Mouse (Mus musculus) heart, postnatal 0 days (tissue): ENCODE data around the gene Mlx. TPM values are rescaled to one million over a fixed set of nuclear protein-coding genes. Genes with fewer than 3 reads are reported as not detected.

Experiments
- ATAC-seq: fragments of 200-750 bp; cut with Nextera tagmentation; 2 replicates; pipeline ENCODE4 v1.8.0; 2017; ENCODE audit warnings: low read depth, moderate number of reproducible peaks, moderate library complexity; ENCODE audit not compliant: insufficient read depth
- DNase-seq: peaks from one replicate; pipeline ENCODE4 v3.0.0-alpha.2; 2016; ENCODE audit warnings: low spot score
- H3K27ac ChIP-seq: fragments of 300-500 bp; sonication (generic); 2 replicates; pipeline ENCODE4 v1.5.1; 2014; ENCODE audit warnings: low read depth, mild to moderate bottlenecking
- H3K27me3 ChIP-seq: fragments of 300-500 bp; sonication (generic); 2 replicates; pipeline ENCODE4 v1.6.1; 2014; ENCODE audit warnings: low read length, mixed read lengths; ENCODE audit not compliant: control insufficient read depth, insufficient read depth
- H3K36me3 ChIP-seq: fragments of 300-500 bp; sonication (generic); replicated peaks from 2 replicates; pipeline ENCODE4 v1.6.1; 2014; ENCODE audit warnings: low read length, mixed read lengths; ENCODE audit not compliant: control insufficient read depth, insufficient read depth
- H3K4me1 ChIP-seq: fragments of 300-500 bp; sonication (generic); 2 replicates; pipeline ENCODE4 v1.6.1; 2014; ENCODE audit warnings: antibody characterized with exemption; ENCODE audit not compliant: control insufficient read depth, insufficient read depth
- H3K4me2 ChIP-seq: fragments of 300-500 bp; sonication (generic); 2 replicates; pipeline ENCODE4 v1.6.1; 2014; ENCODE audit warnings: low read depth, mild to moderate bottlenecking, low read length, moderate library complexity
- H3K4me3 ChIP-seq: fragments of 300-500 bp; sonication (generic); 2 replicates; pipeline ENCODE4 v1.5.1; 2014; ENCODE audit warnings: low read depth, low read length
- H3K9ac ChIP-seq: fragments of 300-500 bp; sonication (generic); replicated peaks from 2 replicates; pipeline ENCODE4 v1.6.1; 2014; ENCODE audit warnings: low read depth, low read length, mixed read lengths
- H3K9me3 ChIP-seq: fragments of 300-500 bp; sonication (generic); replicated peaks from 2 replicates; pipeline ENCODE4 v1.6.1; 2016; ENCODE audit warnings: low read length; ENCODE audit not compliant: control insufficient read depth
- CTCF ChIP-seq: IDR thresholded peaks from 2 replicates; pipeline ENCODE4 v1.5.1; 2016; ENCODE audit warnings: antibody characterized with exemption, control low read depth, low read depth
- EP300 ChIP-seq: IDR thresholded peaks from 2 replicates; pipeline ENCODE4 v1.6.1; 2016; ENCODE audit warnings: antibody characterized with exemption, low read depth
- WGBS: fragments of 180-500 bp; shearing (Covaris S2); extraction: QIAGEN DNeasy Blood & Tissue Kit; methylation state at CpG from one replicate; pipeline ENCODE4 v1.1.7; 2014; 5-methylcytosine and 5-hydroxymethylcytosine counted together
- polyA plus RNA-seq: library from polyadenylated mRNA; unstranded; fragments of >200 nt; fragmentation: Nextera tagmentation; extraction: Ambion mirVana; gene quantifications from 2 replicates; pipeline ENCODE4 v1.2.1, GENCODE M21; 2015
- total RNA-seq: library from RNA; depleted of rRNA; stranded (reverse); fragments of >200 nt; gene quantifications from 2 replicates; pipeline ENCODE4 v1.2.3, GENCODE M21; 2014; ENCODE audit warnings: low replicate concordance

Gene Mlx
- total and polyA plus RNA-seq, 2 experiments from 2014 or later = 21.8 to 26.7 TPM

GRCm38 (mm10) chr11:101050359-101050758 lies 36.7 kb upstream of the Mlx start:
- 79% methylated on average over 9 of the region's 9 CpGs for WGBS
- TF ChIP-seq EP300 (no peak), CTCF (no peak)
- Histone ChIP-seq H3K36me3 (peaks cover 76% of the 10 kb centered on the region), H3K27ac (no peak overlapping the region), H3K27me3 (no peaks in the 10 kb centered on the region), H3K9me3 (no peaks in the 10 kb centered on the region), H3K4me1 (no peaks in the 10 kb centered on the region), H3K4me2 (no peak overlapping the region), H3K4me3 (no peak overlapping the region), H3K9ac (no peak overlapping the region)
- DNase-seq (no peak), ATAC-seq (no peak)

GRCm38 (mm10) chr11:101051051-101051493 lies 36.0 kb upstream of the Mlx start:
- Histone ChIP-seq H3K4me3 (no peak overlapping the region), H3K27ac (0 out of 2 replicates have a peak overlapping the region, but pooled peaks have one; percentile 0), H3K27me3 (no peaks in the 10 kb centered on the region), H3K9ac (no peak overlapping the region), H3K9me3 (no peaks in the 10 kb centered on the region), H3K36me3 (peaks cover 74% of the 10 kb centered on the region), H3K4me2 (no peak overlapping the region), H3K4me1 (peaks cover 2% of the 10 kb centered on the region; the same call in 1 of the 2 replicates)
- no peak for DNase-seq
- TF ChIP-seq EP300 = no peak
- no peak for TF ChIP-seq CTCF
- WGBS = 60% methylated on average over 6 of the region's 6 CpGs
- ATAC-seq = peak; percentile 42; the same call in 1 of the 2 replicates

GRCm38 (mm10) chr11:101051617-101052016 lies 35.5 kb upstream of the Mlx start:
- no peaks in the 10 kb centered on the region for H3K9me3 ChIP-seq
- ATAC-seq (no peak), DNase-seq (no peak)
- no peak overlapping the region for H3K4me2 ChIP-seq
- H3K27me3 ChIP-seq = no peaks in the 10 kb centered on the region
- no peak for TF ChIP-seq EP300
- no peak overlapping the region for H3K9ac ChIP-seq
- peaks cover 69% of the 10 kb centered on the region for H3K36me3 ChIP-seq
- H3K27ac ChIP-seq = no peak overlapping the region
- H3K4me3 ChIP-seq = no peak overlapping the region
- 69% methylated on average over 8 of the region's 8 CpGs for WGBS
- H3K4me1 ChIP-seq = peaks cover 7% of the 10 kb centered on the region; the same call in 1 of the 2 replicates

- 80% methylated on average over 10 of the region's 10 CpGs for WGBS
- H3K4me2 ChIP-seq = no peak overlapping the region
- no peak for DNase-seq
- no peaks in the 10 kb centered on the region for H3K27me3 ChIP-seq
- H3K4me1 ChIP-seq = peaks cover 18% of the 10 kb centered on the region
- peak overlapping the region; percentile 59 for H3K27ac ChIP-seq
- no peaks in the 10 kb centered on the region for H3K9me3 ChIP-seq
- no peak overlapping the region for H3K9ac ChIP-seq
- ATAC-seq = no peak
- TF ChIP-seq CTCF (no peak), EP300 (no peak)
- H3K4me3 ChIP-seq = no peak overlapping the region
- H3K36me3 ChIP-seq = peaks cover 56% of the 10 kb centered on the region
Observed at GRCm38 (mm10) chr11:101052751-101053473, 34.2 kb upstream of the Mlx start.

- Histone ChIP-seq H3K4me2 (no peak overlapping the region), H3K9ac (no peak overlapping the region), H3K9me3 (no peaks in the 10 kb centered on the region), H3K36me3 (peaks cover 45% of the 10 kb centered on the region), H3K27ac (no peak overlapping the region), H3K4me3 (no peak overlapping the region), H3K27me3 (no peaks in the 10 kb centered on the region), H3K4me1 (peaks cover 24% of the 10 kb centered on the region)
- TF ChIP-seq CTCF (peak; percentile 32), EP300 (no peak)
- WGBS = 100% methylated on average over 1 of the region's 1 CpGs
- DNase-seq (no peak), ATAC-seq (no peak)
Observed at GRCm38 (mm10) chr11:101053974-101054373, 33.1 kb upstream of the Mlx start.

- peaks cover 37% of the 10 kb centered on the region for H3K4me1 ChIP-seq
- no peaks in the 10 kb centered on the region for H3K9me3 ChIP-seq
- H3K4me3 ChIP-seq = no peak overlapping the region
- no peak for DNase-seq
- ATAC-seq = no peak
- H3K4me2 ChIP-seq = no peak overlapping the region
- H3K36me3 ChIP-seq = peaks cover 31% of the 10 kb centered on the region
- H3K27ac ChIP-seq = 0 out of 2 replicates have a peak overlapping the region, but pooled peaks have one; percentile 83
- no peak overlapping the region; the same call in 1 of the 2 replicates for H3K9ac ChIP-seq
- 64% methylated on average over 14 of the region's 14 CpGs for WGBS
- no peaks in the 10 kb centered on the region for H3K27me3 ChIP-seq
- TF ChIP-seq CTCF (no peak), EP300 (no peak)
Observed at GRCm38 (mm10) chr11:101055418-101055817, 31.7 kb upstream of the Mlx start.
